Mouse (Mus musculus) frontal cortex, adult 2 months (tissue): ENCODE measurements around the gene Creb5. TPM values are rescaled to one million over a fixed set of nuclear protein-coding genes. Genes with fewer than 3 reads are reported as not detected.

Experiments
- DNase-seq, 2 experiments: peaks; one replicate each; pipeline ENCODE4 v3.0.0; 2022; ENCODE audit warnings: low spot score in 1 of 2; ENCODE audit errors: extremely low spot score in 1 of 2
- polyA plus RNA-seq: library from polyadenylated mRNA; depleted of rRNA; stranded (reverse); fragments of >200 nt; gene quantifications from 2 replicates; pipeline ENCODE4 v1.2.3, GENCODE M21; 2012; rRNA removed

Gene Creb5
- 1.7 and 1.8 TPM in 2 replicates for polyA plus RNA-seq

- DNase-seq = peak; percentile 55 to 77
Measured at GRCm38 (mm10) chr6:53287038-53287561, at the start of gene Creb5. Gene Creb5, plus strand, starts transcription at chr6:53287270.

GRCm38 (mm10) chr6:53259841-53260240 lies 27.2 kb upstream of the Creb5 start:
- DNase-seq = no peak

GRCm38 (mm10) chr6:53262401-53262800 lies 24.7 kb upstream of the Creb5 start:
- no peak for DNase-seq

DNA sequence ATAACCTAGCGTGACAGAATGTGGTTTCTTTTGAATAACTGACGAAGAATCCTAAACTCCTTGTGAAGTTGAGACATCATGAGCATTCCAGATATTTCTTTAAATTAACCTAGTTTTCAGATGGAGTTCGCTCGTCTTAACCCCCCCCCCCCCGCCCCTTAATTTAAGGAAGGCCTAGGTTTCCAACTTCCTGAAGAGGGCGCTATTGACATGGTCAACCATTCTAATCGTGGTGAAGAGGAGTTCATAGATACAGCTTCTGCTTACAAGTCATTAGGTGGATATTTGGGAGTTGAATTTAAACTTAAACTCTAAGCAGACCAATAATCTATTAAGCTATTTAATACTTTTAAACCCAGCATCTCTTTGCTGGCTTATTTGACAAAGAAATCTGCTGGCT lies 20.0 kb upstream of the Creb5 start:
- peak in 1 of 2 experiments; percentile 33 for DNase-seq

GRCm38 (mm10) chr6:53267732-53268505 lies 19.2 kb upstream of the Creb5 start:
- DNase-seq = no peak

GRCm38 (mm10) chr6:53271216-53271615 lies 15.9 kb upstream of the Creb5 start:
- DNase-seq = no peak

DNA sequence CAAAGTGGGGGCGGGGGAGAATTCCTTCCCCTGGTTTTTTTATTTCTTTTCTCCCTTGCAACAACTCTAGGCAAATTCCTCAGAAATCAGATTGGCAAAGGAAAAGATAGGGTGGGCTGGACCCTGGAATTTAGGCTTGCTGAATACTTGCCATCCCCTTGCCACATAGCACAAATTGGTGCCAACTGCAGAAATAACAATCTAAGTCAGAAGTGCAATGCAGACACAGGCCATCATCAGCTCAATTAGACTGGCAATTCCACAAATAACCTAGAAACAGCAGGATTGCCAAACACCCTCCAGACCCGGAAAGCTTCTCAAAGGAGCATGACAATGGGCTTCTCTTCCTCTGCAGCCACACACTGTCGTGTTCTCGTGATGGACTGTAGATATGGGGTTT lies 15.4 kb upstream of the Creb5 start:
- no peak for DNase-seq

DNA sequence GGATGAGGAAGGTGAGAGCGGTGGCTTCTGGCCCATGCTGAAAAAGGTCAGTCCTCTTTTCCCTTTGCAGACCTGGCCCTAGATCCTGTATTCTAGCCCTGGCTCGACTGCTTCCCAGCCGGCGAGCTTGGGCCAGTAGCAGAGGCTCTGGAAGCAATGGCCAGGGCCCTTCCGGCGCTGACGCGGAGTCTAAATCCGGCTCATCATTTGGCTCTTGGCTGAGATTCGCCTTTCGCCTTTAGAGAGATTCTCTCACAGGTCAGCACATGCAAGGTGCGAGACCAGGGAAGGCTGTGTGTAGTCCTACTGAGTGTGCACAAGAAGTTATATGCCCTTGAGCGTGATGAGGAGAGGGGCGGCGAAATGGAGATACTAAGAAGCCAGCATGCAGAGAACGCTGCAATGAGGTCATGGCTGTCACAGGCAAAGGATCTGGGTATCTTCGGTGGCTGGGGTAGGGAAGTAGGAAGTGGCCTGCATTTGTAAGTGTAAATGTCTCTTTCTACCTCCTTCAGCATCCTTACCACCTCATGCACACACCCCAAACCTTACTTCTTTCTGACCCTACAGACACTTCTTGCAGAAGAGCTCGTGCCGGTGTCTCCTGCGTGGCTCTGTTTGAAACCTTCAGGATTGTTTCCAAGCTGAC lies 557 bp upstream of the Creb5 start:
- DNase-seq = no peak

DNA sequence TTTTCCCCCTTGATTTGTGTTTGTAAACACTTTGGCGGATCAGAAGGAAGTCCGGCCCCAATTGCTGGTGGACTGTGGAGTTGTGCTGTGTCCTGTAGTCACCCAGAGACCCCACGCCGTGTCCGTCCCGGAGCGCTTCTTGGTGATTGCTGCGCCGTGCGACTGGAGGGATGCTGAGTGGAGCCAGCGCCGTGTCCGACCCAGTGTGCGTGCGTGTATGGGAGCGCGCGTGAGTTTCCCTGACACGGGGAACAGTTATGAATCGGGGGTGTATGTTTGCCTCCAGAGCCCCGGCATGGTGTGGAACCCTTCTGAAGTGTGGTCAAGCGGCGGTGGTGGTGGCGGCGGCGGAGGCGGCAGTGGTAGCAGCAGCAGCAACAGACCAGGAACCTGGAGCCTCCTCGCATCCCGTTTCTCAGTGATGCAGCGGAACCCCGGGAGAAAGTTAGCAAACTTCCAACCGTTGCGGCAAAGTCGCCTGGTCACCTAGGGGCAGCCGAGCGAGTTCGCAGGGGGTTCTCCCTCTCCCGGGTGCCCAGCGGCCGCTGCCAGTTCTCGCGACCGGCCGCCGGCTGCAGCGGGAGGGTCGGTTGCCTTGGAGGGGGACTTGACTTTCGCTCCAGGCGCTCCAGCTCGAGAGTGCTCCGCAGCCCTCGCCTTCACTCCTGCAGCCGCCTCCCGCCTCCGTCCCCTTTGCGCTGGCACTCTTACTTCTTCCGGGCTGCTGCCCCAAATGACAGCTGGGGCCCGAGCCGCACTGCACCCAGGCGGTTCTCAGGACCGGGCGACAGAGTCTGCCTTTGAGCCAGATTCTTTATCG lies 702 bp downstream of the Creb5 start:
- DNase-seq = peak in 1 of 2 experiments; percentile 15

DNA sequence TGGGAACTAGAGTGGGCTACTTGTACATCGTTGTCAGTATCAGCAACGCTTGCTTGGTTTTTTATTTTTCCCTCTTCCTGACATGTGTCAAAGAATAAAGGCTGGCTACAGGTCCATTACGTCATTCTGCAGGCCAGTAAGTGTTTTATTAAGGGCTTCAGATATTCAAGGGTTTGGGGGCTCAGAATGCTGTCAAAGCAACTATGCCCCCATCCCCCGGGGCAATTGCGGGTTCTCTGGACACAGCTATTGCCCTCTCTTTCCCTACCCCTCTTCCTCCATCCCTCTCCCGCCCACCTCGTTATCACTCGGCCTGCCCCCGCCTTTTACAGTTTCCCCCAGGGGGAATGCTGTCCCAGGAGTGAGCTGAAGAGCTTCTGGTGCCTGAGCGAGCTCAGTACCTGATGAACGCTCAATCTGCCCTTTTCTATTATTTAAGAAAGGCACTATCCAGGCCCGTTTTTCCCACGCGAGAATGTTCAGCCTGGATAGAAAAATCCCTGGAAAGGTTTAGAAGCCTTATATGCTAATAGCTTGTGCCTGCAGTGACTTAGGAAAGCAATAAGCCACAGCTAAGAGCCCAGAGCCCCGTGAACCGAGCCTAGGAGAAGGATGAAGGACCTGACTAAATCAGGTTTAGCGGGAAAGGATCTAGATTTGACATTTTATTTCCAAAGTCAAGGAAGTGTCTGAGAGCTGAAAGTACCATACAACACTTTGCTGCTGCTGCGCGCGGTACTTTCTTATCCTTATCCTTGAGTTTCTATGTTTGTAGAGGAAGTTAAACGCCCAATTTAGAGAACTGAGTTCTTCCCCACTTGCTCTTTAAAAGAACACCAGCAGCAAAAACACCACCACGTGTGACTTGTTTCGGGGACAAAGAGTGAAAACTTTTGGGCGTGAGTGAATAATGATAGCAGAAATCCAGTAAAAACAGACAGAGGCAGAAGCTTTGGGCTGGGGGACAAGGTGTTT lies 1.8 kb downstream of the Creb5 start:
- DNase-seq = no peak

GRCm38 (mm10) chr6:53289659-53290058 lies 2.6 kb downstream of the Creb5 start:
- no peak for DNase-seq

GRCm38 (mm10) chr6:53290215-53290990 lies 3.3 kb downstream of the Creb5 start:
- peak in 1 of 2 experiments; percentile 10 for DNase-seq

GRCm38 (mm10) chr6:53292931-53293330 lies 5.9 kb downstream of the Creb5 start:
- DNase-seq = no peak

DNA sequence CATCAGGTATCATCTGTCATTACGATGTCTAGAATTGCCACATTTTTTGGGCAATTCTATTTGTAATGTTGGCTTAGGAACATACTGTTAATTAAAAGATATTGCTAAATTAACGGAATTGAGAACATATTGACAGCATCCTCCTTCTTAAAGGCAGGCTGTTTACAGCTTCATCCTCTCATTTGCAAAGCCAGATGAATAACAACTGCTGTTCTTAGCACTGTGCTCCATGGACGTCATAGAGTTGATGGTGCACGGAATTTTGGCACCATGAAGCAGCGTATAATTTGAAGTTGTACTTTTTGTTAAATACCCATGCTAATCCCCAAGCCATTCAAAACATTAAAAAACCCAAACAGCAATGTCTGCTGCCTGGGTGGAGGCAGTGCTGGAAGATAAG lies 10.8 kb downstream of the Creb5 start:
- DNase-seq = no peak

GRCm38 (mm10) chr6:53304201-53304600 lies 17.1 kb downstream of the Creb5 start:
- DNase-seq = no peak

DNA sequence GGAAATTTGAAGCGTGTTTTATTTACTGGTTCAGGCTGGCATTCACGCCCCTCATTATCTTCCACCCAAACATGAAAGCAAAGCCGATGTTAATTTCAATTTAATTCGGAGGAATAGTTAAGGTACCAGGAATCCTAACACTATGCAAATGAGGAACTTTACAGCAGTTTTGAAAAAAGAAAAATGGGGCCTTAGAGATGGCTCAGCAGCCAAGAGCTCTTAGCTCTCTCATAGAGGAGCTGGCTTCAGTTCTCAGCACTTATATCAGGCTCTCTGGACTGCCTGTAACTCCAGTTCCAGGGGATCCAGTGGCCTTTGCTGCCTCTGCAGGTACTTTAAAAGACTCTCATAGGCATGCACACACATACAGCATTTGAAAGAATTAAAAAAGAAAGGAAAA lies 19.1 kb downstream of the Creb5 start:
- no peak for DNase-seq

GRCm38 (mm10) chr6:53306710-53307109 lies 19.6 kb downstream of the Creb5 start:
- DNase-seq = no peak

DNA sequence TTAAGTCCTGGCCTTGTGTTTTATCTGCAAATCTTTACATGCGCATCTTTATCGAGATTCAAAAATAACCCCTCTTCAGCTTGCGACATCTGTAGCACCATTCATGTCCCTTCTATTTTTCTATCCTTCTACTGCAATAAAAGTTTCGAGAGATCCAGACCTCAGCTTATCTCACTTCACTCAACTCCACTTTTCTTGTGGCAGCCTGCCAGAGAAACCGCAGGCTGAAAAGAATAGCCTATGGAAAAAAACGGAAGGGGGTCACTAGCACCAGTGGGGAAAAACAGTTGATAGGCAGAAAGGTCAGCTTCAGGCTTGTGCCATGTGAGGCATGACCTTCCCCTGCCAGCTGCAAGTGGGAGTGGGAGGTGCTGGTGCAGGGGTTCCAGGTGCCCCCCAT lies 21.6 kb downstream of the Creb5 start:
- DNase-seq = no peak

DNA sequence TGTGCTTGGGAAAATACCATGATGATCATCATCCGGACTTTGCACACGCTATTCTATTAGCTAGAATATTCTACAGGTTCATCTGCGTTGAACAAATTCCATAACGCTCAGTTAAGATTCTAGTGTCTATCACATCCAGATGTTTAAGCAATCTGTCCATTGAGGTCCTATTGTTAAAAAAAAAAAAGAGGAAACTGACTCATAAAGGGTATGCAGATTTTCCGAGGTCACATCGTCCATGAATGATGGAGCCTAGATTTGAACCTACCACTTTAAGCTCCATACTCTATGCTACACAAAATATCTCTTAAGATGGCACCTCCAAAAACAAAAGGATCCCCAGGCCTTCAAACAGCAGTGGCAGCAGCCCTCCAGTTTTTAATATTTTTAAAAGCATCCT lies 26.5 kb downstream of the Creb5 start:
- DNase-seq = no peak
